Mouse (Mus musculus) cerebellum, adult 2 months (tissue): Measurements from ENCODE around the gene Prrc2c.

Experiments
- CTCF ChIP-seq: fragments of 200-500 bp; IDR thresholded peaks from 2 replicates; pipeline ENCODE4 v1.5.1; 2011; ENCODE audit warnings: low read depth, mild to moderate bottlenecking, control low read depth, low read length, moderate library complexity, borderline replicate concordance; ENCODE audit not compliant: insufficient read depth
- POLR2A ChIP-seq: fragments of 200-500 bp; IDR thresholded peaks from 2 replicates; pipeline ENCODE4 v1.6.1; 2011; ENCODE audit warnings: low read length, control low read depth, borderline replicate concordance; ENCODE audit not compliant: insufficient read depth

GRCm38 (mm10) chr1:162639861-162640260 is 100.5 kb downstream of the Prrc2c start:
- TF ChIP-seq CTCF (no peak), POLR2A (no peak)
